Mouse (Mus musculus): ENCODE results near the gene Nhlrc3. TPM values are rescaled to one million over a fixed set of nuclear protein-coding genes. Genes with fewer than 3 reads are reported as not detected.

Gene Nhlrc3
- total RNA-seq, 1 experiment = 12.6 TPM

DNA sequence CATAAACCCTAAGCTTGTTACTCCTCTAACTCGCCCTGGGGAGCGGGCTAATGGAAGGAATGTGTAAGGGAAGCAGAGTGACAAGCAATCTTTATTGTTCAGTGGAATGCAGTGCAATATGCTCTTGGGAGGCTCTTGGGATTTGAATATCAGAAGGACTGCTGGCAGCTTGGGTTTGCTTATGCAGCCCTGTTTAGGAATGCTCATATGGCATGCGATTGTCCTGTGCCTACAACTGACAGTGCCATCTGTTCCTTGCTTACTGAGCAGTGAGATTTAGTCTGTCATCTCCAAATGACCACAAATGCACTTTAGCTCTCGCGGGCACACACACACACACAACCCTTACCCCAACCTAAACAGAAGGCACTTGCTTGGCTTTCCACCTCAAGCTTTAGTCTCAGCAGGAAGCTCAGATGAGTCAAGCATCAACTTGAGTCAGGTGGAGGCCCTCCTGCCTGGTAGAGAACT, 47.1 kb downstream of the Nhlrc3 start:
- Histone ChIP-seq H3K4me1 (ENCODE audit: control insufficient read depth in 2 of 2, insufficient read depth in 2 of 2, low read length in 2 of 2, poor library complexity in 1 of 2) (no peaks in the 10 kb centered on the region), H3K4me3 (ENCODE audit: insufficient read depth in 1 of 2, low read depth in 1 of 2, low read length in 2 of 2, poor library complexity in 1 of 2, severe bottlenecking in 1 of 2) (no peak overlapping the region), H3K36me3 (ENCODE audit: control insufficient read depth, insufficient read depth, low read length, poor library complexity, severe bottlenecking) (no peaks in the 10 kb centered on the region), H3K9me3 (ENCODE audit: control insufficient read depth, insufficient read depth, low read depth, low read length) (no peaks in the 10 kb centered on the region), H3K9ac (ENCODE audit: insufficient read depth, low read depth, low read length, poor library complexity, severe bottlenecking) (no peak overlapping the region), H3K27ac (ENCODE audit: insufficient read depth, low read depth, low read length, poor library complexity, severe bottlenecking) (no peak overlapping the region)
- DNase-seq (ENCODE audit: low read depth, low spot score) = no peak
- TF ChIP-seq HCFC1 (IDR thresholded peaks at IDR 0.05; ENCODE audit: borderline replicate concordance, insufficient read depth, low read length) (no peak), ZNF384 (IDR thresholded peaks at IDR 0.05; ENCODE audit: low read depth, low read length) (no peak), MAFK (IDR thresholded peaks at IDR 0.05; ENCODE audit: insufficient read depth, low read depth, low read length) (no peak), CHD2 (IDR thresholded peaks at IDR 0.05; ENCODE audit: low read depth, low read length) (no peak), ZC3H11A (IDR thresholded peaks at IDR 0.05; ENCODE audit: borderline replicate concordance, low read depth, low read length) (no peak)
- in situ Hi-C loops (cut with MboI; ENCODE audit: low sequenced_read_pairs in 2 of 2, unreplicated experiment in 2 of 2) = no loop called here

DNA sequence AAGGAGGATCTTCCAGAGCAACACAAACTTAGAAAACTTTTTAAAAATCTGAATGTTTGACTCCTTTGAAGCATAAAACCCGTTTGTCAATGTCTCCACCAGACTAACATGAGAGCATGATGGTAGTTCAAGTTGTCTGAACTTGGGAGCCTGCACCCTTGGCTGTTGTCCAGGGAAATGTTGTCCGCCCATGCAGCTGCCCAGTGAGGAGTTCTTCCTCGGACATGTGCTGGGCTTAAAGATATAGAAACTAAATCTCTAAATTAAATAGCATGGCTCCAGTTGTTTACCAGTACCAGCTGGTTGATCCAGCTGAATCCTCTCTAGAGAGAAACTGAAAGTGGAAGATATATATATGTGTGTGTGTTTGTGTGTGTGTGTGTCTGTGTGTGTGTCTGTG, 49.2 kb downstream of the Nhlrc3 start:
- Histone ChIP-seq H3K9ac (ENCODE audit: insufficient read depth, low read depth, low read length, poor library complexity, severe bottlenecking) (no peak overlapping the region), H3K36me3 (ENCODE audit: control insufficient read depth, insufficient read depth, low read length, poor library complexity, severe bottlenecking) (no peaks in the 10 kb centered on the region), H3K4me3 (ENCODE audit: insufficient read depth in 1 of 2, low read depth in 1 of 2, low read length in 2 of 2, poor library complexity in 1 of 2, severe bottlenecking in 1 of 2) (no peak overlapping the region), H3K4me1 (ENCODE audit: control insufficient read depth in 2 of 2, insufficient read depth in 2 of 2, low read length in 2 of 2, poor library complexity in 1 of 2) (no peaks in the 10 kb centered on the region), H3K27ac (ENCODE audit: insufficient read depth, low read depth, low read length, poor library complexity, severe bottlenecking) (no peak overlapping the region), H3K9me3 (ENCODE audit: control insufficient read depth, insufficient read depth, low read depth, low read length) (no peaks in the 10 kb centered on the region)
- in situ Hi-C loops (cut with MboI; ENCODE audit: low sequenced_read_pairs in 2 of 2, unreplicated experiment in 2 of 2) = no loop called here
- no peak for DNase-seq (ENCODE audit: low read depth, low spot score)
- TF ChIP-seq HCFC1 (IDR thresholded peaks at IDR 0.05; ENCODE audit: borderline replicate concordance, insufficient read depth, low read length) = no peak
- no peak for TF ChIP-seq MAFK (IDR thresholded peaks at IDR 0.05; ENCODE audit: insufficient read depth, low read depth, low read length)
- no peak for TF ChIP-seq ZC3H11A (IDR thresholded peaks at IDR 0.05; ENCODE audit: borderline replicate concordance, low read depth, low read length)
- no peak for TF ChIP-seq CHD2 (IDR thresholded peaks at IDR 0.05; ENCODE audit: low read depth, low read length)
- TF ChIP-seq ZNF384 (IDR thresholded peaks at IDR 0.05; ENCODE audit: low read depth, low read length) = no peak

DNA sequence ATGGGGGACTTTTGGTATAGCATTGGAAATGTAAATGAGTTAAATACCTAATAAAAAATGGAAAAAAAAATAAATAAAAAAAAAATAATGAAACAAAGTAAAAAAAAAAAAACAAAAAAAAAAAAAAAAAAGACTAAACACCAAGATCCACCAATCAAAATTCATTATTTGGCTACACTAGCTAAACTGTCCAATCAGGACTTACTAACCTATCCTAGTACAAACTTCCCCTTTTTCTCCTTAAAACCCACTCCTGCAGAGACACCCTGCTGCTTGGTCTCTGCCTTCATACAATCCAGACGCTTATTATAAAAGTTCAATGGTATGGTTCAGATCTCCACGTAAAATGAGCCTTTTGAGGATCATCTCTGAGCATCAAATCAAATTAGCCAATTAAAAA, 49.7 kb downstream of the Nhlrc3 start:
- Histone ChIP-seq H3K9ac (ENCODE audit: insufficient read depth, low read depth, low read length, poor library complexity, severe bottlenecking) (no peak overlapping the region), H3K36me3 (ENCODE audit: control insufficient read depth, insufficient read depth, low read length, poor library complexity, severe bottlenecking) (no peaks in the 10 kb centered on the region), H3K27ac (ENCODE audit: insufficient read depth, low read depth, low read length, poor library complexity, severe bottlenecking) (no peak overlapping the region), H3K4me3 (ENCODE audit: insufficient read depth in 1 of 2, low read depth in 1 of 2, low read length in 2 of 2, poor library complexity in 1 of 2, severe bottlenecking in 1 of 2) (no peak overlapping the region), H3K4me1 (ENCODE audit: control insufficient read depth in 2 of 2, insufficient read depth in 2 of 2, low read length in 2 of 2, poor library complexity in 1 of 2) (no peaks in the 10 kb centered on the region), H3K9me3 (ENCODE audit: control insufficient read depth, insufficient read depth, low read depth, low read length) (no peaks in the 10 kb centered on the region)
- no peak for TF ChIP-seq MAFK (IDR thresholded peaks at IDR 0.05; ENCODE audit: insufficient read depth, low read depth, low read length)
- TF ChIP-seq ZNF384 (IDR thresholded peaks at IDR 0.05; ENCODE audit: low read depth, low read length) = peak; percentile 31; the same call in 1 of the 2 replicates
- no peak for DNase-seq (ENCODE audit: low read depth, low spot score)
- in situ Hi-C loops (cut with MboI; ENCODE audit: low sequenced_read_pairs in 2 of 2, unreplicated experiment in 2 of 2) = no loop called here

DNA sequence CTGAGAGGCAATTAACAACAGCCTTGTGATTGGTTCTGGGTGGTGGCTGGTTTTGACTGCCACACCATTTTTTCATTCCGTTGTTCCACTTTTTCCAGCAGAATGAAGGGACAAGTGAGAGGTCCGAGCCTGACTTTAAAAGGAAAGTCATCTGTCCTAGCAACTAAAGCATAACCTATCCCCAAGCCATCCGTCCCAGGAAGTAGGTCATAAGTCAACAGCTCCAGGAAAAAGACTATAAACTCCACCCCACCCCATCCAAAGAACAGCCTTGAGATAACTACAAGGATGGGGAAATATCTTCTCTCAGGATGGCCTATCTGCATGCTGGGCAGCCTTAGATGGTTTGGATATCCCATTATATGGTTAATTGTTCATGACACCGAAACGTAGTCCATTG, 50.9 kb downstream of the Nhlrc3 start:
- H3K4me3 ChIP-seq (ENCODE audit: insufficient read depth in 1 of 2, low read depth in 1 of 2, low read length in 2 of 2, poor library complexity in 1 of 2, severe bottlenecking in 1 of 2) = no peak overlapping the region
- DNase-seq (ENCODE audit: low read depth, low spot score) = no peak
- no peak for TF ChIP-seq HCFC1 (IDR thresholded peaks at IDR 0.05; ENCODE audit: borderline replicate concordance, insufficient read depth, low read length)
- H3K9me3 ChIP-seq (ENCODE audit: control insufficient read depth, insufficient read depth, low read depth, low read length) = no peaks in the 10 kb centered on the region
- no peaks in the 10 kb centered on the region for H3K36me3 ChIP-seq (ENCODE audit: control insufficient read depth, insufficient read depth, low read length, poor library complexity, severe bottlenecking)
- H3K9ac ChIP-seq (ENCODE audit: insufficient read depth, low read depth, low read length, poor library complexity, severe bottlenecking) = no peak overlapping the region
- in situ Hi-C loops (cut with MboI; ENCODE audit: low sequenced_read_pairs in 2 of 2, unreplicated experiment in 2 of 2) = no loop called here
- no peaks in the 10 kb centered on the region for H3K4me1 ChIP-seq (ENCODE audit: control insufficient read depth in 2 of 2, insufficient read depth in 2 of 2, low read length in 2 of 2, poor library complexity in 1 of 2)
- no peak overlapping the region for H3K27ac ChIP-seq (ENCODE audit: insufficient read depth, low read depth, low read length, poor library complexity, severe bottlenecking)

DNA sequence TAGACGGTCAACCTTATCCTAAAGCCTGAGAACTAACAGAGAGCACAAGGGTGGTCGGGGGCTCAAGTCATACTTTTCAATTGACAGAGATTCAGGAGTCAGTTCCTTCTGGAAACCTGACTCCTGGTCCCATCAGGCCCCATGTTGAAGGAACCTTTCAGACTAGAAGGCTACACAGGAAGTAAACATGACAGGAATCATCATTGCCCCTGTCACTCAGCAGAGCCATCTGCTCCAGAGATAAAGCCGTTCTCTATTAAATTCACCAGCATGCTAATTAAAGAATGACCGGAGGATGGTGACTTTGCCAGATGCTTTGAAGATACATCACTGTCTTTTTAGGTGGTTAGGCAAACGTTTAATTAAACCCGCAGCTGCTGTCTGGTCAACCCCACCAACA, 53.1 kb downstream of the Nhlrc3 start:
- in situ Hi-C loops (cut with MboI; ENCODE audit: low sequenced_read_pairs in 2 of 2, unreplicated experiment in 2 of 2) = no loop called here
- Histone ChIP-seq H3K27ac (ENCODE audit: insufficient read depth, low read depth, low read length, poor library complexity, severe bottlenecking) (no peak overlapping the region), H3K4me3 (ENCODE audit: insufficient read depth in 1 of 2, low read depth in 1 of 2, low read length in 2 of 2, poor library complexity in 1 of 2, severe bottlenecking in 1 of 2) (no peak overlapping the region), H3K9ac (ENCODE audit: insufficient read depth, low read depth, low read length, poor library complexity, severe bottlenecking) (no peak overlapping the region), H3K36me3 (ENCODE audit: control insufficient read depth, insufficient read depth, low read length, poor library complexity, severe bottlenecking) (no peaks in the 10 kb centered on the region), H3K4me1 (ENCODE audit: control insufficient read depth in 2 of 2, insufficient read depth in 2 of 2, low read length in 2 of 2, poor library complexity in 1 of 2) (no peaks in the 10 kb centered on the region), H3K9me3 (ENCODE audit: control insufficient read depth, insufficient read depth, low read depth, low read length) (no peaks in the 10 kb centered on the region)
- TF ChIP-seq ZNF384 (IDR thresholded peaks at IDR 0.05; ENCODE audit: low read depth, low read length) (no peak), CHD2 (IDR thresholded peaks at IDR 0.05; ENCODE audit: low read depth, low read length) (no peak), HCFC1 (IDR thresholded peaks at IDR 0.05; ENCODE audit: borderline replicate concordance, insufficient read depth, low read length) (no peak), MAFK (IDR thresholded peaks at IDR 0.05; ENCODE audit: insufficient read depth, low read depth, low read length) (no peak), ZC3H11A (IDR thresholded peaks at IDR 0.05; ENCODE audit: borderline replicate concordance, low read depth, low read length) (no peak)
- no peak for DNase-seq (ENCODE audit: low read depth, low spot score)

All from ES-E14 (cell line).